Mouse (Mus musculus) liver, adult 2 months (tissue): Measurements from ENCODE around the gene Tm6sf1.

ENCODE experiments used
- CTCF ChIP-seq: fragments of 200-500 bp; IDR thresholded peaks from 2 replicates; pipeline ENCODE4 v1.5.1; 2011; ENCODE audit warnings: low read depth, low read length, control low read depth
- POLR2A ChIP-seq: fragments of 200-500 bp; IDR thresholded peaks from 2 replicates; pipeline ENCODE4 v1.6.1; 2011; ENCODE audit warnings: low read length, control low read depth; ENCODE audit not compliant: insufficient read depth; ENCODE audit errors: extremely low read depth

DNA sequence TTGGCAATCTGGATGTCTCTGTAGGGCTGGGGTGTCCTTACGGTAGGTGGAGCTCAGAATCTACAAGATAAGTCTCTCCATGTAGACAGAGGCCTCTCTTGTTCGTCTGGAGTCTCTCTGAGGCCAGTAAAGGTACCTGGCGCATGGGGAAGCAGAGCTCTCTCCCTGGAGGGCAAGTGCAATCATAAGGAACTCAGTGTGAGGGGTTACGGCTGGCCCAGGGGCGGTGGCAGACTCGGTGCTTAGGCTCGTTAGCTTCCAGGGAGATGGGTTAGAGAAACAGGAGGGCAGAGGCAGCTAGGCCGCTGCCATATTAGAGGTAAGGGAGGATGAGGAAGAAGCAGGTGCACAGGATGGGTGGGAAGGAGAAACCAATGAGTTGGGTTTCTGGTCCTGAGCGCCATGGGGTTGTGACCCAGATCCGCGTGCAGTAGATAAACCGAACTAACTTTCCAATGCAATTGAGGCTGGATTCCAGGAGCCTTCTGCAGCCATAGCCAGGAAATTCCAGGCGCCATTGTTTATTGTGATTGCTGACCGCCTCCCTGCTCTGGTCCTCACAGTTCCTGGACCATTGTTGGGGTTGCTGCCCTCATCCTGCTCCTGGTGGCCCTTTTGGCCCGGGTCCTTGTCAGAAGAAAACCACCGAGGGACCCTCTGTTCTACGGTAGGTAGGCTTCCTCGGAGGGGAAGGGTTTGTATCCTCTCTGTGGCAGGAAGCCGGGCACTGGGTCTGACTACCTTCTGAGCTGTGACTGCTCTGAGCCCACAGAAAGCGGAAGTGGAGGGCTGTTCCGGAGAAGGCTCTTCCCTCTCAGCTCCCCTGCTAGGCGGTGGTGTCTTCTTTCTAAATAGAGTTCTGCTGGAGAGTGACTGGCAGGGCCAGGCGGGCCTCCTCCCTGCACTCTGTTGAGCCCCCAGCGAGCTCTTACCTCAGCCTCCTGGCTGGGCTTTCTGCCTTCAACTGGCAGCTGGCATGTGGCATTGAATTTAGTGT lies 4.1 kb downstream of the Tm6sf1 start:
- TF ChIP-seq CTCF, result no peak
- no peak for TF ChIP-seq POLR2A
